Mouse (Mus musculus) liver, embryonic 14.5 days (tissue): ENCODE measurements at regions not wholly inside any gene's neighbourhood (a gene's known extent, or its start where the extent isn't known, plus 50 kb on each side); places are given as distances from the start of the nearest gene placed in this dataset.

Source experiments
- ATAC-seq: fragments of 200-750 bp; cut with Nextera tagmentation; 2 replicates; pipeline ENCODE4 v1.8.0; 2017; ENCODE audit warnings: moderate number of reproducible peaks, mild to moderate bottlenecking, moderate library complexity; ENCODE audit not compliant: insufficient read depth
- DNase-seq, 3 experiments: peaks; one replicate each; pipeline ENCODE4 v3.0.0-alpha.2; 2012 to 2013; ENCODE audit warnings: low read depth in 3 of 3, low spot score in 3 of 3
- H3K27ac ChIP-seq: fragments of 300-500 bp; sonication (generic); 2 replicates; pipeline ENCODE4 v1.5.1; 2014; ENCODE audit warnings: moderate library complexity, mild to moderate bottlenecking, control low read depth, inconsistent platforms
- H3K27me3 ChIP-seq: fragments of 300-500 bp; sonication (generic); 2 replicates; pipeline ENCODE4 v1.6.1; 2014; ENCODE audit warnings: mild to moderate bottlenecking, low read length, moderate library complexity; ENCODE audit not compliant: control insufficient read depth, insufficient read depth
- H3K36me3 ChIP-seq: fragments of 300-500 bp; sonication (generic); replicated peaks from 2 replicates; pipeline ENCODE4 v1.6.1; 2014; ENCODE audit warnings: low read depth; ENCODE audit not compliant: control insufficient read depth, insufficient read depth
- H3K4me1 ChIP-seq, 2 experiments: fragments of 200-500 bp in 1 of 2; fragments of 300-500 bp in 1 of 2; sonication (generic) in 1 of 2; replicated peaks; 2 replicates each; pipeline ENCODE4 v1.6.1; 2012 to 2014; ENCODE audit warnings: antibody characterized with exemption in 1 of 2, inconsistent platforms in 1 of 2, low read length in 1 of 2; ENCODE audit not compliant: control insufficient read depth in 2 of 2, insufficient read depth in 2 of 2
- H3K4me2 ChIP-seq: fragments of 300-500 bp; sonication (generic); 2 replicates; pipeline ENCODE4 v1.6.1; 2014; ENCODE audit warnings: low read depth, mild to moderate bottlenecking, control low read depth, moderate library complexity
- H3K4me3 ChIP-seq, 2 experiments: fragments of 200-500 bp in 1 of 2; fragments of 300-500 bp in 1 of 2; sonication (generic) in 1 of 2; 2 replicates each; pipeline ENCODE4 v1.5.1; 2012 to 2014; ENCODE audit warnings: low read depth in 2 of 2, low read length in 2 of 2, mild to moderate bottlenecking in 2 of 2, control low read depth in 1 of 2, inconsistent platforms in 1 of 2, moderate library complexity in 1 of 2; ENCODE audit not compliant: insufficient read depth in 1 of 2
- H3K9ac ChIP-seq: fragments of 300-500 bp; sonication (generic); replicated peaks from 2 replicates; pipeline ENCODE4 v1.6.1; 2014; ENCODE audit warnings: mild to moderate bottlenecking, control low read depth, moderate library complexity
- H3K9me3 ChIP-seq: fragments of 300-500 bp; sonication (generic); 2 replicates; pipeline ENCODE4 v1.6.1; 2016; ENCODE audit warnings: low read length, mixed read lengths; ENCODE audit not compliant: control insufficient read depth
- CTCF ChIP-seq: IDR thresholded peaks from 2 replicates; pipeline ENCODE4 v1.5.1; 2016; ENCODE audit warnings: antibody characterized with exemption, low read depth, control low read depth
- EP300 ChIP-seq: IDR thresholded peaks from 2 replicates; pipeline ENCODE4 v1.6.1; 2016; ENCODE audit warnings: antibody characterized with exemption, low read depth
- WGBS: fragments of 180-500 bp; shearing (Covaris S2); extraction: QIAGEN DNeasy Blood & Tissue Kit; methylation state at CpG from one replicate; pipeline ENCODE4 v1.1.7; 2014; ENCODE audit not compliant: insufficient replicate concordance; 5-methylcytosine and 5-hydroxymethylcytosine counted together

- ATAC-seq (no peak), DNase-seq (no peak)
- H3K27ac ChIP-seq = no peak overlapping the region
- no peak overlapping the region for H3K4me2 ChIP-seq
- H3K36me3 ChIP-seq = no peaks in the 10 kb centered on the region
- no peaks in the 10 kb centered on the region for H3K27me3 ChIP-seq
- no peaks in the 10 kb centered on the region for H3K4me1 ChIP-seq
- 52% methylated on average over 4 of the region's 4 CpGs for WGBS
- no peak overlapping the region for H3K9ac ChIP-seq
- TF ChIP-seq CTCF = no peak
- no peak for TF ChIP-seq EP300
- H3K9me3 ChIP-seq = no peaks in the 10 kb centered on the region
- no peak overlapping the region for H3K4me3 ChIP-seq
Measured at GRCm38 (mm10) chr2:148325854-148326387, 69.2 kb upstream of the Sstr4 start.

- ATAC-seq = no peak
- Histone ChIP-seq H3K27me3 (no peaks in the 10 kb centered on the region), H3K4me2 (no peak overlapping the region), H3K9ac (no peak overlapping the region), H3K4me3 (no peak overlapping the region), H3K27ac (no peak overlapping the region), H3K9me3 (no peaks in the 10 kb centered on the region), H3K36me3 (no peaks in the 10 kb centered on the region), H3K4me1 (no peaks in the 10 kb centered on the region)
- TF ChIP-seq CTCF (no peak), EP300 (no peak)
- 32% methylated on average over 2 of the region's 2 CpGs for WGBS
- no peak for DNase-seq
Measured at GRCm38 (mm10) chr2:148326414-148326813, 68.7 kb upstream of the Sstr4 start.

- H3K4me2 ChIP-seq = no peak overlapping the region
- no peak for ATAC-seq
- H3K4me1 ChIP-seq = no peaks in the 10 kb centered on the region
- no peaks in the 10 kb centered on the region for H3K9me3 ChIP-seq
- 36% methylated on average over 1 of the region's 1 CpGs for WGBS
- no peak overlapping the region for H3K9ac ChIP-seq
- no peak overlapping the region for H3K27ac ChIP-seq
- no peak overlapping the region for H3K4me3 ChIP-seq
- no peak for DNase-seq
- no peaks in the 10 kb centered on the region for H3K36me3 ChIP-seq
- no peak for TF ChIP-seq CTCF
- no peak for TF ChIP-seq EP300
- H3K27me3 ChIP-seq = no peaks in the 10 kb centered on the region
Measured at GRCm38 (mm10) chr2:148327552-148327951, 67.6 kb upstream of the Sstr4 start.

GRCm38 (mm10) chr2:148330368-148330767, 64.8 kb upstream of the Sstr4 start:
- no peak for ATAC-seq
- WGBS = 39% methylated on average over 2 of the region's 2 CpGs
- Histone ChIP-seq H3K27me3 (no peaks in the 10 kb centered on the region), H3K4me1 (no peaks in the 10 kb centered on the region), H3K36me3 (no peaks in the 10 kb centered on the region), H3K4me2 (no peak overlapping the region), H3K9me3 (no peaks in the 10 kb centered on the region), H3K4me3 (no peak overlapping the region), H3K27ac (no peak overlapping the region), H3K9ac (no peak overlapping the region)
- DNase-seq = no peak
- TF ChIP-seq CTCF (no peak), EP300 (no peak)

GRCm38 (mm10) chr2:148334555-148334954, 60.6 kb upstream of the Sstr4 start:
- H3K9me3 ChIP-seq = no peaks in the 10 kb centered on the region
- H3K9ac ChIP-seq = no peak overlapping the region
- TF ChIP-seq CTCF = no peak
- no peaks in the 10 kb centered on the region for H3K27me3 ChIP-seq
- no peak for DNase-seq
- no peak overlapping the region for H3K4me2 ChIP-seq
- H3K27ac ChIP-seq = no peak overlapping the region
- 64% methylated on average over 1 of the region's 1 CpGs for WGBS
- no peak overlapping the region for H3K4me3 ChIP-seq
- ATAC-seq = no peak
- H3K36me3 ChIP-seq = no peaks in the 10 kb centered on the region
- H3K4me1 ChIP-seq = no peaks in the 10 kb centered on the region
